8 mouse cellular contexts compared by ENCODE assay signal in the genomic region with DNA sequence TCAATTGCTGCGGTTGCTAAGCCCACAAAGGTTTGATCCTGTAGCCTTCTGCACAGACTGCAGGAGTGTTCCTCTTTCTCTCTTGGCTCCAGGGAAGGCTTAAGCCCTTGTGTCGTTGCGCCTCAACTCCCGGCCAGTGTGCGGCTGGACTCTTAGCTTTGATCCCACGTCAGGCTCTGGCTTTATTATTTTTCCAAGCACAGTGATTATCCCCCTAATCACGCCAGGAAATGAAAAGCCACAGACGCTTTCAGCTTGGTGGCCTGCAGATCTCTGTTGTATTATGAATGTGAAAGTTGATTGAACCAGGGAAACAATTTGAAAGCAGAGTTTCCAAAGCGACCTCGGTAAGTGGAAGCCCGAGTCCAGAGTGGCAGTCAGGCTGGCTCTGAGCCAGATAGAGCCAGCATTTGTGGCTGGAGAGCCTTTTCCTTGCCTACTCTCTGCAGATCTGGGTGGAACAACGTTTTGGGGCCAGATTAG.
DNase-seq lines count a peak whose midpoint lies in the region; ATAC-seq and TF ChIP-seq lines count a peak whose summit lies in the region.

No protein-coding gene starts in this region.

- 0 out of 2 replicates have a peak overlapping the region, but pooled peaks have one; percentile 1 for H3K27ac ChIP-seq in embryonic facial prominence, embryonic 12.5 days
- H3K27ac ChIP-seq in midbrain, postnatal 0 days (ENCODE audit: low read depth, low read length): no peak overlapping the region
- H3K27ac ChIP-seq in kidney, embryonic 14.5 days (ENCODE audit: low read depth, low read length): no peak overlapping the region

- intact Hi-C loops in left cerebral cortex, postnatal 10 days (cut with DNase I): no loop called here

- H3K27me3 ChIP-seq in embryonic facial prominence, embryonic 12.5 days: no peaks in the 10 kb centered on the region
- no peaks in the 10 kb centered on the region for H3K27me3 ChIP-seq in midbrain, postnatal 0 days (ENCODE audit: insufficient read depth, low read length)
- no peaks in the 10 kb centered on the region for H3K27me3 ChIP-seq in kidney, embryonic 14.5 days (ENCODE audit: control insufficient read depth, insufficient read depth, low read length)

- ATAC-seq in embryonic facial prominence, embryonic 12.5 days (ENCODE audit: insufficient number of reproducible peaks, insufficient read depth, low FRiP score, low TSS enrichment): no peak
- no peak for ATAC-seq in midbrain, postnatal 0 days (ENCODE audit: low FRiP score)
- ATAC-seq in frontal cortex, adult (ENCODE audit: low TSS enrichment): no peak
- no peak for ATAC-seq in kidney, embryonic 14.5 days (ENCODE audit: low FRiP score, low TSS enrichment)

- WGBS in embryonic facial prominence, embryonic 12.5 days: 39% methylated on average over 12 of the region's 12 CpGs
- WGBS in midbrain, postnatal 0 days: 17% methylated on average over 12 of the region's 12 CpGs
- WGBS in kidney, embryonic 14.5 days: 55% methylated on average over 12 of the region's 12 CpGs

- H3K36me3 ChIP-seq in embryonic facial prominence, embryonic 12.5 days: no peaks in the 10 kb centered on the region
- H3K36me3 ChIP-seq in midbrain, postnatal 0 days (ENCODE audit: insufficient read depth, low read length): no peaks in the 10 kb centered on the region
- no peaks in the 10 kb centered on the region for H3K36me3 ChIP-seq in kidney, embryonic 14.5 days (ENCODE audit: control insufficient read depth, insufficient read depth, low read length)

- peaks cover 9% of the 10 kb centered on the region; the same call in 1 of the 2 replicates for H3K4me1 ChIP-seq in embryonic facial prominence, embryonic 12.5 days
- peaks cover 7% of the 10 kb centered on the region for H3K4me1 ChIP-seq in midbrain, postnatal 0 days (ENCODE audit: insufficient read depth, low read length)
- no peaks in the 10 kb centered on the region for H3K4me1 ChIP-seq in kidney, embryonic 14.5 days (ENCODE audit: control insufficient read depth, insufficient read depth, low read length)

- peak; percentile 25 for DNase-seq in gastrocnemius, postnatal 10 days
- DNase-seq in gastrocnemius, postnatal 25 days: no peak
- DNase-seq in MN1 (ENCODE audit: low spot score): peak; percentile 37
- DNase-seq in left cerebral cortex, postnatal 10 days (ENCODE audit: extremely low spot score in 1 of 2, low spot score in 2 of 2): peak; percentile 17 to 41
- DNase-seq in midbrain, postnatal 0 days (ENCODE audit: low spot score): peak; percentile 67

- TF ChIP-seq CTCF in midbrain, postnatal 0 days (IDR thresholded peaks at IDR 0.05): no peak

- H3K4me3 ChIP-seq in embryonic facial prominence, embryonic 12.5 days: no peak overlapping the region
- no peak overlapping the region for H3K4me3 ChIP-seq in midbrain, postnatal 0 days (ENCODE audit: low read depth, low read length)
- H3K4me3 ChIP-seq in kidney, embryonic 14.5 days (ENCODE audit: low read length): no peak overlapping the region

- H3K4me2 ChIP-seq in embryonic facial prominence, embryonic 12.5 days (replicated peaks): 0 out of 2 replicates have a peak overlapping the region, but pooled peaks have one; percentile 4
- 0 out of 2 replicates have a peak overlapping the region, but pooled peaks have one; percentile 2 for H3K4me2 ChIP-seq in midbrain, postnatal 0 days (ENCODE audit: low read depth, low read length, poor library complexity, severe bottlenecking)
- H3K4me2 ChIP-seq in kidney, embryonic 14.5 days (replicated peaks; ENCODE audit: low read depth, low read length): no peak overlapping the region

- no peaks in the 10 kb centered on the region for H3K9me3 ChIP-seq in embryonic facial prominence, embryonic 12.5 days
- H3K9me3 ChIP-seq in midbrain, postnatal 0 days (ENCODE audit: low read length): no peaks in the 10 kb centered on the region
- no peaks in the 10 kb centered on the region for H3K9me3 ChIP-seq in kidney, embryonic 14.5 days (ENCODE audit: control insufficient read depth, low read length)

- H3K9ac ChIP-seq in embryonic facial prominence, embryonic 12.5 days: no peak overlapping the region
- no peak overlapping the region; the same call in 1 of the 2 replicates for H3K9ac ChIP-seq in midbrain, postnatal 0 days (replicated peaks; ENCODE audit: low read length, poor library complexity, severe bottlenecking)
- no peak overlapping the region for H3K9ac ChIP-seq in kidney, embryonic 14.5 days (ENCODE audit: low read depth, low read length)
